Comparison of ENCODE assay signal across 9 mouse cellular contexts in the genomic region with DNA sequence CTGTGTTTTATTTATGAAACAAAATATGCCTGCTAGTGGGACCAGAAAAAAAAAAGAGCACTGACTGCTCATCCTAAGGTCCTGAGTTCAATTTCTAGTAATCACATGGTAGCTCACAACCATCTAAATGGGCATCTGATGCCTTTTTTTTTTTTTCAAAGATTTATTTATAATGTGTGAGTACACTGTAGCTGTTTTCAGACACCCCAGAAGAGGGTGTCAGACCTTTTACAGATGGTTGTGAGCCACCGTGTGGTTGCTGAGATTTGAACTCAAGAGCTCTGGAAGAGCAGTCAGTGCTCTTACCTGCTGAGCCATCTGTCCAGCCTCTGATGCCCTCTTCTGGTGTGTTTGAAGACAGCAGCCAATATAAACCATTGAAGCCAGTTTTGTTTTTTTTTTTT. TPM values are rescaled to one million over a fixed set of nuclear protein-coding genes. Genes with fewer than 3 reads are reported as not detected.
DNase-seq lines count a peak whose midpoint lies in the region; ATAC-seq and TF ChIP-seq lines count a peak whose summit lies in the region.
"Had no signal": no experiment of that assay in that cellular context is flagged by ENCODE, and none has a peak within 500 bp of the region (broad histone marks: within the 10 kb centered on the region; RNA-seq: fewer than 3 reads in every experiment).

No protein-coding gene starts in this region.

- H3K9me3 ChIP-seq in limb, embryonic 11.5 days (ENCODE audit: control insufficient read depth, low read length): no peaks in the 10 kb centered on the region
- H3K9me3 ChIP-seq in limb, embryonic 10.5 days (replicated peaks): no peaks in the 10 kb centered on the region
- no peaks in the 10 kb centered on the region for H3K9me3 ChIP-seq in limb, embryonic 14.5 days (ENCODE audit: control insufficient read depth, low read length)
- H3K9me3 ChIP-seq: forebrain, embryonic 13.5 days had no signal

- no peak overlapping the region for H3K27ac ChIP-seq in limb, embryonic 11.5 days (replicated peaks; ENCODE audit: low read depth, low read length)
- no peak overlapping the region for H3K27ac ChIP-seq in limb, embryonic 10.5 days
- H3K27ac ChIP-seq in limb, embryonic 14.5 days (replicated peaks; ENCODE audit: low read depth, low read length): 0 out of 2 replicates have a peak overlapping the region, but pooled peaks have one; percentile 33
- H3K27ac ChIP-seq: forebrain, embryonic 13.5 days had no signal

- 52% methylated on average over 1 of the region's 1 CpGs for WGBS in limb, embryonic 11.5 days
- WGBS in limb, embryonic 10.5 days: 58% methylated on average over 1 of the region's 1 CpGs
- WGBS in limb, embryonic 14.5 days: 23% methylated on average over 1 of the region's 1 CpGs

- no peak overlapping the region for H3K9ac ChIP-seq in limb, embryonic 11.5 days (ENCODE audit: low read length)
- no peak overlapping the region for H3K9ac ChIP-seq in limb, embryonic 14.5 days (ENCODE audit: low read depth, low read length, severe bottlenecking)
- H3K9ac ChIP-seq: forebrain, embryonic 13.5 days had no signal

- no peaks in the 10 kb centered on the region for H3K4me1 ChIP-seq in limb, embryonic 11.5 days (ENCODE audit: control insufficient read depth, insufficient read depth, low read length)
- peaks cover 9% of the 10 kb centered on the region for H3K4me1 ChIP-seq in limb, embryonic 10.5 days
- peaks cover 8% of the 10 kb centered on the region; the same call in 1 of the 2 replicates for H3K4me1 ChIP-seq in limb, embryonic 14.5 days (ENCODE audit: control insufficient read depth, insufficient read depth, low read length)

- DNase-seq in cerebellum, postnatal 14 days: peak; percentile 46 to 51
- no peak for DNase-seq in cerebellum, postnatal 36 days
- DNase-seq in limb, embryonic 11.5 days (ENCODE audit: low spot score): peak; percentile 47
- DNase-seq in limb, embryonic 10.5 days (ENCODE audit: low spot score): no peak
- peak; percentile 65 for DNase-seq in ES-CJ7 (ENCODE audit: low read depth, low spot score)
- DNase-seq in limb, embryonic 14.5 days (ENCODE audit: low spot score): no peak
- no peak for DNase-seq in testis, postnatal 10 days (ENCODE audit: low spot score)
- DNase-seq in heart, adult 8-10 months (ENCODE audit: low spot score): no peak

- TF ChIP-seq POLR2A in limb, embryonic 14.5 days (IDR thresholded peaks at IDR 0.05; ENCODE audit: borderline replicate concordance, extremely low read depth, insufficient read depth, insufficient read length): no peak

- no peak for ATAC-seq in limb, embryonic 11.5 days (ENCODE audit: insufficient number of reproducible peaks, low FRiP score, low TSS enrichment, low read depth)
- no peak for ATAC-seq in limb, embryonic 14.5 days (ENCODE audit: low FRiP score, low read depth)
- ATAC-seq: forebrain, embryonic 13.5 days had no signal

- no peaks in the 10 kb centered on the region for H3K27me3 ChIP-seq in limb, embryonic 11.5 days (ENCODE audit: control insufficient read depth, insufficient read depth, low read length)
- H3K27me3 ChIP-seq in limb, embryonic 10.5 days (ENCODE audit: low read depth, poor library complexity, severe bottlenecking): no peaks in the 10 kb centered on the region
- no peaks in the 10 kb centered on the region for H3K27me3 ChIP-seq in limb, embryonic 14.5 days (ENCODE audit: control insufficient read depth, insufficient read depth, low read length)
- H3K27me3 ChIP-seq: forebrain, embryonic 13.5 days had no signal

- no peaks in the 10 kb centered on the region for H3K36me3 ChIP-seq in limb, embryonic 11.5 days (ENCODE audit: control insufficient read depth, insufficient read depth, low read length)
- H3K36me3 ChIP-seq in limb, embryonic 10.5 days: peaks cover 33% of the 10 kb centered on the region
- peaks cover 29% of the 10 kb centered on the region for H3K36me3 ChIP-seq in limb, embryonic 14.5 days (ENCODE audit: control insufficient read depth, insufficient read depth, low read length)

- no peak overlapping the region for H3K4me2 ChIP-seq in limb, embryonic 11.5 days (ENCODE audit: low read depth, severe bottlenecking)
- no peak overlapping the region for H3K4me2 ChIP-seq in limb, embryonic 14.5 days (replicated peaks; ENCODE audit: low read depth, low read length, severe bottlenecking)

- H3K4me3 ChIP-seq in limb, embryonic 11.5 days (ENCODE audit: low read depth, low read length): no peak overlapping the region
- no peak overlapping the region for H3K4me3 ChIP-seq in limb, embryonic 10.5 days
- H3K4me3 ChIP-seq in limb, embryonic 14.5 days (replicated peaks; ENCODE audit: low read length): no peak overlapping the region
- H3K4me3 ChIP-seq: forebrain, embryonic 13.5 days had no signal

RNA-seq across cellular contexts. Expression of gene H3f3b, which starts 7.2 kb away (rescaled TPM):
- 2,190 and 2,300 TPM in 2 replicates for polyA plus RNA-seq in limb, embryonic 11.5 days (2014; fragmentation: Nextera tagmentation; extraction: Ambion mirVana)
- polyA plus RNA-seq in limb, embryonic 10.5 days (2016; fragmentation: Nextera tagmentation; extraction: Ambion mirVana): 1,754 and 1,985 TPM in 2 replicates
- 871 and 951 TPM in 2 replicates for polyA plus RNA-seq in limb, embryonic 14.5 days (2012; rRNA removed)
- polyA plus RNA-seq in limb, embryonic 14.5 days (2014; fragmentation: Nextera tagmentation; extraction: Ambion mirVana): 1,919 and 2,014 TPM in 2 replicates
- total RNA-seq in heart, adult 8-10 months (2022): 100 to 1,000 TPM in 3 of 4 experiments, 10 to 100 TPM in 1; 92.7 to 141 (median 123) TPM

RNA-seq across cellular contexts. Expression of gene Galk1, which starts 8.0 kb away (rescaled TPM):
- polyA plus RNA-seq in limb, embryonic 11.5 days (2014; fragmentation: Nextera tagmentation; extraction: Ambion mirVana): 164 and 168 TPM in 2 replicates
- polyA plus RNA-seq in limb, embryonic 10.5 days (2016; fragmentation: Nextera tagmentation; extraction: Ambion mirVana): 243 and 283 TPM in 2 replicates
- polyA plus RNA-seq in limb, embryonic 14.5 days (2012; rRNA removed): 115 and 139 TPM in 2 replicates
- 162 and 164 TPM in 2 replicates for polyA plus RNA-seq in limb, embryonic 14.5 days (2014; fragmentation: Nextera tagmentation; extraction: Ambion mirVana)
- 10 to 100 TPM; 12.5 to 16.0 (median 15.0) TPM for total RNA-seq in heart, adult 8-10 months (2022)

RNA-seq across cellular contexts. Expression of gene Unk, which starts 9.6 kb away (rescaled TPM):
- polyA plus RNA-seq in limb, embryonic 11.5 days (2014; fragmentation: Nextera tagmentation; extraction: Ambion mirVana): 34.6 and 37.0 TPM in 2 replicates
- polyA plus RNA-seq in limb, embryonic 10.5 days (2016; fragmentation: Nextera tagmentation; extraction: Ambion mirVana): 46.1 and 53.2 TPM in 2 replicates
- polyA plus RNA-seq in limb, embryonic 14.5 days (2012; rRNA removed): 80.3 and 99.4 TPM in 2 replicates
- 33.1 and 39.2 TPM in 2 replicates for polyA plus RNA-seq in limb, embryonic 14.5 days (2014; fragmentation: Nextera tagmentation; extraction: Ambion mirVana)
- total RNA-seq in heart, adult 8-10 months (2022): 1 to 10 TPM; 7.2 to 9.4 (median 7.8) TPM

RNA-seq across cellular contexts. Expression of gene Itgb4, which starts 46.0 kb away (rescaled TPM):
- polyA plus RNA-seq in limb, embryonic 11.5 days (2014; fragmentation: Nextera tagmentation; extraction: Ambion mirVana): 1.0 and 1.5 TPM in 2 replicates
- polyA plus RNA-seq in limb, embryonic 10.5 days (2016; fragmentation: Nextera tagmentation; extraction: Ambion mirVana): 0.90 and 1.6 TPM in 2 replicates
- 11.3 and 11.6 TPM in 2 replicates for polyA plus RNA-seq in limb, embryonic 14.5 days (2012; rRNA removed)
- polyA plus RNA-seq in limb, embryonic 14.5 days (2014; fragmentation: Nextera tagmentation; extraction: Ambion mirVana): 12.5 TPM in 2 replicates
- 1 to 10 TPM; 2.3 to 3.1 (median 3.0) TPM for total RNA-seq in heart, adult 8-10 months (2022)

RNA-seq across cellular contexts. Expression of gene Unc13d, which starts 57.2 kb away (rescaled TPM):
- 1.1 and 1.3 TPM in 2 replicates for polyA plus RNA-seq in limb, embryonic 11.5 days (2014; fragmentation: Nextera tagmentation; extraction: Ambion mirVana)
- 2.4 and 3.7 TPM in 2 replicates for polyA plus RNA-seq in limb, embryonic 10.5 days (2016; fragmentation: Nextera tagmentation; extraction: Ambion mirVana)
- polyA plus RNA-seq in limb, embryonic 14.5 days (2012; rRNA removed): 4.1 and 4.3 TPM in 2 replicates
- polyA plus RNA-seq in limb, embryonic 14.5 days (2014; fragmentation: Nextera tagmentation; extraction: Ambion mirVana): 3.4 and 3.8 TPM in 2 replicates
- total RNA-seq in heart, adult 8-10 months (2022): 1 to 10 TPM in 2 of 4 experiments, under 1 TPM in 2; 0.41 to 1.4 (median 0.83) TPM

Comparison
In these comparisons a context has a peak if more than half of its experiments do, and no peak if none do; other contexts are left out.
1. DNase-seq: peak in cerebellum, postnatal 14 days (2 of 2), limb, embryonic 11.5 days (single experiment) and ES-CJ7 (single experiment); none in cerebellum, postnatal 36 days (0 of 2), limb, embryonic 10.5 days (single experiment), limb, embryonic 14.5 days (single experiment), testis, postnatal 10 days (single experiment) and heart, adult 8-10 months (single experiment).